10 mouse cellular contexts compared by ENCODE assay signal in genomic region chr4:83428845-83429244, GRCm38 (mm10). TPM values are rescaled to one million over a fixed set of nuclear protein-coding genes. Genes with fewer than 3 reads are reported as not detected.
DNase-seq lines count a peak whose midpoint lies in the region; ATAC-seq lines count a peak whose summit lies in the region.
"Had no signal": no experiment of that assay in that cellular context is flagged by ENCODE, and none has a peak within 500 bp of the region (broad histone marks: within the 10 kb centered on the region; RNA-seq: fewer than 3 reads in every experiment).

No protein-coding gene starts in this region.

- no peaks in the 10 kb centered on the region for H3K27me3 ChIP-seq in heart, embryonic 10.5 days (ENCODE audit: insufficient read depth, poor library complexity, severe bottlenecking)
- H3K27me3 ChIP-seq in forebrain, embryonic 10.5 days (ENCODE audit: poor library complexity, severe bottlenecking) = no peaks in the 10 kb centered on the region
- H3K27me3 ChIP-seq: embryonic facial prominence, embryonic 12.5 days had no signal

- no peaks in the 10 kb centered on the region for H3K4me1 ChIP-seq in heart, embryonic 10.5 days
- no peaks in the 10 kb centered on the region for H3K4me1 ChIP-seq in forebrain, embryonic 10.5 days
- H3K4me1 ChIP-seq: embryonic facial prominence, embryonic 12.5 days had no signal

- H3K36me3 ChIP-seq in heart, embryonic 10.5 days = peaks cover 78% of the 10 kb centered on the region
- peaks cover 99% of the 10 kb centered on the region for H3K36me3 ChIP-seq in forebrain, embryonic 10.5 days (replicated peaks)

- peak; percentile 27 for DNase-seq in heart, embryonic 10.5 days (ENCODE audit: low spot score)
- DNase-seq in heart, postnatal 4 days = no peak
- peak; percentile 45 for DNase-seq in thymus, postnatal 0 days (ENCODE audit: low spot score)
- no peak for DNase-seq in thymus, adult 18-20 months
- no peak for DNase-seq in gastrocnemius, postnatal 25 days
- no peak for DNase-seq in gastrocnemius, postnatal 4 days (ENCODE audit: low spot score in 2 of 2)
- no peak for DNase-seq in forebrain, embryonic 10.5 days (ENCODE audit: extremely low spot score, low spot score)
- DNase-seq: gastrocnemius, postnatal 14 days had no signal

- H3K27ac ChIP-seq in heart, embryonic 10.5 days = no peak overlapping the region
- no peak overlapping the region for H3K27ac ChIP-seq in forebrain, embryonic 10.5 days
- H3K27ac ChIP-seq: embryonic facial prominence, embryonic 12.5 days had no signal

- no peaks in the 10 kb centered on the region for H3K9me3 ChIP-seq in heart, embryonic 10.5 days
- no peaks in the 10 kb centered on the region for H3K9me3 ChIP-seq in forebrain, embryonic 10.5 days
- H3K9me3 ChIP-seq: embryonic facial prominence, embryonic 12.5 days had no signal

- no peak overlapping the region for H3K4me3 ChIP-seq in heart, embryonic 10.5 days
- H3K4me3 ChIP-seq in forebrain, embryonic 10.5 days = no peak overlapping the region
- H3K4me3 ChIP-seq: embryonic facial prominence, embryonic 12.5 days had no signal

- WGBS in heart, embryonic 10.5 days = 86% methylated on average over 4 of the region's 4 CpGs
- WGBS in forebrain, embryonic 10.5 days = 95% methylated on average over 4 of the region's 4 CpGs

- ATAC-seq in granulocyte monocyte progenitor cell, adult 5-6 weeks (replicated peaks; ENCODE audit: poor library complexity, severe bottlenecking) = peak; percentile 79

RNA-seq across cellular contexts. Expression of gene Snapc3, which starts 11.3 kb away (rescaled TPM):
- polyA plus RNA-seq in heart, embryonic 10.5 days (2016; fragmentation: Nextera tagmentation; extraction: Ambion mirVana) = 34.9 and 43.6 TPM in 2 replicates
- 10 to 100 TPM; 25.3 to 26.6 TPM for total RNA-seq in heart, postnatal 4 days (2021)
- polyA plus RNA-seq in thymus, postnatal 0 days (2015; fragmentation: Nextera tagmentation; extraction: Ambion mirVana) = 40.3 and 42.7 TPM in 2 replicates
- total RNA-seq in granulocyte monocyte progenitor cell, adult 5-6 weeks (2014; fragmentation: Nextera tagmentation) = 17.6 and 17.9 TPM in 2 replicates
- 30.4 and 41.8 TPM in 2 replicates for total RNA-seq in granulocyte monocyte progenitor cell, adult 5-6 weeks (2017)
- total RNA-seq in gastrocnemius, postnatal 25 days (2021) = 10 to 100 TPM in 1 of 2 experiments, 1 to 10 TPM in 1; 8.4 to 11.3 TPM
- total RNA-seq in gastrocnemius, postnatal 4 days (2021) = 10 to 100 TPM; 23.5 to 30.2 TPM
- polyA plus RNA-seq in forebrain, embryonic 10.5 days (2016; fragmentation: Nextera tagmentation; extraction: Ambion mirVana) = 54.4 and 55.8 TPM in 2 replicates

RNA-seq across cellular contexts. Expression of gene Psip1, which starts 57.4 kb away (rescaled TPM):
- 96.6 and 148 TPM in 2 replicates for polyA plus RNA-seq in heart, embryonic 10.5 days (2016; fragmentation: Nextera tagmentation; extraction: Ambion mirVana)
- 10 to 100 TPM; 64.5 to 68.7 TPM for total RNA-seq in heart, postnatal 4 days (2021)
- 146 and 147 TPM in 2 replicates for polyA plus RNA-seq in thymus, postnatal 0 days (2015; fragmentation: Nextera tagmentation; extraction: Ambion mirVana)
- total RNA-seq in granulocyte monocyte progenitor cell, adult 5-6 weeks (2014; fragmentation: Nextera tagmentation) = 83.2 and 91.2 TPM in 2 replicates
- total RNA-seq in granulocyte monocyte progenitor cell, adult 5-6 weeks (2017) = 138 and 162 TPM in 2 replicates
- 10 to 100 TPM; 15.6 to 16.2 TPM for total RNA-seq in gastrocnemius, postnatal 25 days (2021)
- total RNA-seq in gastrocnemius, postnatal 4 days (2021) = 10 to 100 TPM; 53.5 to 55.0 TPM
- polyA plus RNA-seq in forebrain, embryonic 10.5 days (2016; fragmentation: Nextera tagmentation; extraction: Ambion mirVana) = 334 and 356 TPM in 2 replicates

Comparison
In these comparisons a context has a peak if more than half of its experiments do, and no peak if none do; other contexts are left out.
1. DNase-seq: peak in heart, embryonic 10.5 days (single experiment) and thymus, postnatal 0 days (single experiment); none in heart, postnatal 4 days (single experiment), thymus, adult 18-20 months (0 of 2), gastrocnemius, postnatal 25 days (single experiment), gastrocnemius, postnatal 4 days (0 of 2) and forebrain, embryonic 10.5 days (single experiment).